Mouse (Mus musculus) liver, embryonic 16.5 days (tissue): ENCODE data around the gene Uqcr10. TPM values are rescaled to one million over a fixed set of nuclear protein-coding genes. Genes with fewer than 3 reads are reported as not detected.

Source experiments
- ATAC-seq: fragments of 200-750 bp; cut with Nextera tagmentation; 2 replicates; pipeline ENCODE4 v1.8.0; 2017; ENCODE audit warnings: low read depth, mild to moderate bottlenecking, moderate number of reproducible peaks, moderate library complexity
- H3K27ac ChIP-seq: fragments of 300-500 bp; sonication (generic); 2 replicates; pipeline ENCODE4 v1.5.1; 2014; ENCODE audit warnings: mild to moderate bottlenecking, low read length
- H3K27me3 ChIP-seq: fragments of 300-500 bp; sonication (generic); 2 replicates; pipeline ENCODE4 v1.6.1; 2014; ENCODE audit warnings: low read depth, low read length, mixed read lengths; ENCODE audit not compliant: control insufficient read depth, insufficient read depth
- H3K36me3 ChIP-seq: fragments of 300-500 bp; sonication (generic); 2 replicates; pipeline ENCODE4 v1.6.1; 2014; ENCODE audit warnings: mild to moderate bottlenecking; ENCODE audit not compliant: control insufficient read depth, insufficient read depth
- H3K4me1 ChIP-seq: fragments of 300-500 bp; sonication (generic); 2 replicates; pipeline ENCODE4 v1.6.1; 2014; ENCODE audit warnings: low read depth, low read length, mixed read lengths; ENCODE audit not compliant: control insufficient read depth
- H3K4me2 ChIP-seq: fragments of 300-500 bp; sonication (generic); 2 replicates; pipeline ENCODE4 v1.6.1; 2014; ENCODE audit warnings: low read depth, low read length, mixed read lengths
- H3K4me3 ChIP-seq: fragments of 300-500 bp; sonication (generic); 2 replicates; pipeline ENCODE4 v1.5.1; 2014; ENCODE audit warnings: low read depth, mild to moderate bottlenecking, low read length
- H3K9ac ChIP-seq: fragments of 300-500 bp; sonication (generic); 2 replicates; pipeline ENCODE4 v1.6.1; 2014; ENCODE audit warnings: low read depth, low read length
- H3K9me3 ChIP-seq: fragments of 300-500 bp; sonication (generic); replicated peaks from 2 replicates; pipeline ENCODE4 v1.6.1; 2016; ENCODE audit warnings: low read length; ENCODE audit not compliant: control insufficient read depth
- WGBS: fragments of 180-500 bp; shearing (Covaris S2); extraction: QIAGEN DNeasy Blood & Tissue Kit; methylation state at CpG from one replicate; pipeline ENCODE4 v1.1.7; 2014; ENCODE audit not compliant: insufficient replicate concordance; 5-methylcytosine and 5-hydroxymethylcytosine counted together
- polyA plus RNA-seq: library from polyadenylated mRNA; unstranded; fragments of >200 nt; fragmentation: Nextera tagmentation; extraction: Ambion mirVana; gene quantifications from 2 replicates; pipeline ENCODE4 v1.2.1, GENCODE M21; 2015

The Uqcr10 gene
- 606 and 617 TPM in 2 replicates for polyA plus RNA-seq

DNA sequence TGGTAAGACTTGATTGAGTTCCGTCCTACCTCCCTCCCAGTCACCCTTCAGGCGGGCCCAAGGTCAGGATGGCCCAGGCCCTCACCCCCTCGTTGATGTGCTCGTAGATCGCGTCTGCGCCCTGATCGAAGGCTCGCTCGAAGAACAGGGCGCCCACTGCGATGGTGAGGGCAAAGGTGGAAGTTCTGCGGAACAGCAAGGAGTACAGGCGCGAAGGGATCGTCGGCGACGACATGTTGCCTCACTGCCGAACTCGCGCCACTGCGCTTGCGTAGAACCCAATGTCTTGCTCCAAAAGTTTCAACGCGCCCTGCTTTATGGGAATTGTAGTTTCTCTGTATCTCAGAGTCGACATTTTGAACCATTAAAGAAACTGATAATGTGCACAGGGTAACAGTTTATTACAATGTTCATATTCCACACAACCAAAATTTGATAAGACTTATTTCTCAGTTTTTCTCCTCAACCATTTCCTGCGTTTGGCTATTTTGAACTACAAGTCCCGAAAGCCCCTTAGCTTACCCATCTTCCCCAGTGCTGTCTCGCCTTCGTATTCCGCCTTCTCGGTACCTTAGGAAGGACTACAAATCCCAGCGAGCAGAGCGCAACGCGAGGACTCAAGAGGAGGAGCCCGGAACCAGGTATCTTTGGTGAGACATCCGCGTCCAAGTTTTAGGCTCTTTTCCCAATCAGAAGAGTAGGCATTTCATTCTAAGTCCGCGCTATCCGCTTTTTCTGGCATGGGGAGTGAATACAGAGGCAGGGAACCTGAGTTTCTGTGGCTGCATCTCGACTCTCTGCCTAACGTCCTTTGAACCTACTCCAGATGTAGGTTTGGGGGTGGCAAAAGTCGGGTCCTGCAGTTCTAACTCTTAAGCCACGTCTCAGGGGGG lies at the start of gene Uqcr10, which contains the start of gene Zmat5:
Gene Uqcr10, minus strand, starts transcription at position 271 of the 893 bp plus-strand sequence.
Gene Zmat5, plus strand, starts transcription at position 607 of the 893 bp plus-strand sequence.
- H3K4me2 ChIP-seq, result peak within 1 kb of the TSS; percentile 74
- peak; percentile 98 for ATAC-seq
- WGBS, result under 1% methylated on average over 47 of the region's 47 CpGs

DNA sequence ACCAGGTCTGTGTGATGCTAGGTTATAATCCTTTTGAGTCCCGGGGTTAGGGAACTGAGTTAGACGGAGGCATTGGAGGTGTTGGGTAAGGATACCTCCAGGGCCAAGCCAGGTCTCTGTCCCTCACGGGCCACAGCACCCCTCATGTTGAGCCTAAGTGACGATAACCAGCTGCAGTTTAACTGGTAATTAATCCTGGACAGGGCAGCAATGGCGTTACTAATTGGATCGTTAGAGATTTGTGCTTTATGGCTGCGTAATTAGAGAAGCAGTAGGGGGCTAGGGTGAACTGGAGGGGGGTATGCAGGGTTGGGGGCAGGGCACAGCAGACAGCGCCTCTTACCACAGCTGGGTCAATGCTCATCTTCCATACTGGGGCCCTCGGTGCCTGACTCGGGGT lies 48.7 kb upstream of the Uqcr10 start:
- 42% methylated on average over 10 of the region's 10 CpGs for WGBS
- Histone ChIP-seq H3K4me1 (no peaks in the 10 kb centered on the region), H3K27ac (no peak overlapping the region), H3K9me3 (no peaks in the 10 kb centered on the region; the same call in 1 of the 2 replicates), H3K36me3 (no peaks in the 10 kb centered on the region), H3K27me3 (peaks cover 22% of the 10 kb centered on the region), H3K4me2 (no peak overlapping the region), H3K4me3 (no peak overlapping the region), H3K9ac (no peak overlapping the region)
- no peak for ATAC-seq

More for the DNA sequence above, at the start of gene Uqcr10, which contains the start of gene Zmat5:
- H3K9ac ChIP-seq, result peak within 1 kb of the TSS; percentile 87
- H3K36me3 ChIP-seq, result peaks cover 7% of the 10 kb centered on the region
- H3K9me3 ChIP-seq, result no peaks in the 10 kb centered on the region
- peak within 1 kb of the TSS; percentile 83 for H3K27ac ChIP-seq
- H3K4me1 ChIP-seq, result peaks cover 9% of the 10 kb centered on the region
- H3K27me3 ChIP-seq, result no peaks in the 10 kb centered on the region
- H3K4me3 ChIP-seq, result peak within 1 kb of the TSS; percentile 80

DNA sequence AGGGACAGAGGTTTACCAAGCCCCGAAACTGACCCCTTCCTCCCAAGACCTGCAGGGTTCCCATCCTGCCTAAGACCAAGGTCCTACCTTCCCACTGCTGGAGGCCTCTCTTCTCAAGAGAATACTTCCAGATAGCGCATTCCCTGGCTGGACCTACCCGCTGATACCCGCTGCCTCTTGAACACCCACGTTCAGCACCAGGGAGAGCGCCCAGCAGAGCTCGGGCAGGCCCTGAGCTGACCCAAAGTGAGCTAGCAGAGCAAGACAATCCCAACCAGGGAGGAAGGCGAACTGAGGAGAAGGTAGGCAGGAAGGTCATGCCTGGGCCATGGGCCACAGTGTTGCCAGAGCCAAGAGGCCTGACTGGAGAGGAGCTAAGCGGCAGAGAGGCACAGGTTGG lies 46.1 kb upstream of the Uqcr10 start:
- Histone ChIP-seq H3K4me1 (no peaks in the 10 kb centered on the region; the same call in 1 of the 2 replicates), H3K4me2 (no peak overlapping the region), H3K9ac (no peak overlapping the region), H3K27ac (no peak overlapping the region), H3K9me3 (no peaks in the 10 kb centered on the region; the same call in 1 of the 2 replicates), H3K4me3 (no peak overlapping the region), H3K36me3 (no peaks in the 10 kb centered on the region), H3K27me3 (peaks cover 48% of the 10 kb centered on the region)
- ATAC-seq, result no peak
- 6% methylated on average over 9 of the region's 9 CpGs for WGBS

DNA sequence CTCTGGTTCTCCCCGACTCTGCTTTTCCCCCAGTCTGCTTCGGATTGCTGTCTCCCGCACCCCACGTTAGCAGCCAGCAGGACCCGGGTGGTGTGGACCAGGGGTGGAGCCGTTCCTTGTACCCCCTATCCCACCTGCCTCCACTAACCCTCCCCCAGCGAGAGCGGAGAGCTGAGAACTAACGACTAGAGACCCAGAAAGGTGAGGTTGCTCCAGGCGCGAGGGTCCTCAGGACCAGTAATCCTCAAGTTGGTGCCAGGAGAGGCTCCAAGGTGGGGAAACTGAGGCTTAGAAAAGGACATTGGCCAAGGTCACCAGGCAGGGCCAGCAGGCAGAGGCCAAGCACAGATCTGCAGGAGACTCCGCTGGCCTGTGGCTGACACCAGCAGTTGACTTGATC lies 43.1 kb upstream of the Uqcr10 start:
- Histone ChIP-seq H3K27me3 (peaks cover 70% of the 10 kb centered on the region), H3K4me3 (peak overlapping the region; percentile 45), H3K9me3 (no peaks in the 10 kb centered on the region), H3K36me3 (no peaks in the 10 kb centered on the region), H3K27ac (no peak overlapping the region), H3K9ac (no peak overlapping the region), H3K4me1 (no peaks in the 10 kb centered on the region; the same call in 1 of the 2 replicates), H3K4me2 (peak overlapping the region; percentile 58; the same call in 1 of the 2 replicates)
- WGBS, result 5% methylated on average over 12 of the region's 12 CpGs
- ATAC-seq, result no peak

DNA sequence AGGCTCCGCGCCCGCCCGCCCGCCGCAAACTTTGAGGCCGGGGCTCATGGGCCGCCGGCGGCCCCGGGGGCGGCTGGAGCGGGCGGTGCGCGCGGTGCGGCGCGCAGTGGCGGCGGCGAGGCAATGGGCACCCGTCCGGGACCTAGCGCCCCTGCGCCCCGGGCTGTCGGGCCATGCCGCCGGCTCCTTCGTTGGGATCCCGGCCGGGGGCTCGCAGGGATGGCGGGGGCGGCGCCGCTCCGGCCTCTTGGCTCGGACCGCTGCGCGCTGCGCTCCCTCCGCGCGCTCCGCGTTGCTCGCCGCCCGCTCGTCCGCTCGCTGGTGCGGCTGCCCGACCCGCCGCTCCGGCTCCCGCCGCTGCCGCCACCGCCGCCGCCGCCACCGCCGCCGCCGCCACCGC lies 42.6 kb upstream of the Uqcr10 start, which contains the start of gene Cabp7:
Gene Cabp7, minus strand, starts transcription at position 46 of the 400 bp plus-strand sequence.
- ATAC-seq, result no peak
- 0% methylated on average over 24 of the region's 73 CpGs for WGBS
- H3K27ac ChIP-seq, result no peak within 1 kb of the TSS
- no peaks in the 10 kb centered on the region for H3K9me3 ChIP-seq
- H3K36me3 ChIP-seq, result no peaks in the 10 kb centered on the region
- no peak within 1 kb of the TSS for H3K9ac ChIP-seq
- peak within 1 kb of the TSS; percentile 45 for H3K4me3 ChIP-seq
- H3K4me2 ChIP-seq, result peak within 1 kb of the TSS; percentile 58
- H3K27me3 ChIP-seq, result peaks cover 70% of the 10 kb centered on the region
- H3K4me1 ChIP-seq, result no peaks in the 10 kb centered on the region; the same call in 1 of the 2 replicates

DNA sequence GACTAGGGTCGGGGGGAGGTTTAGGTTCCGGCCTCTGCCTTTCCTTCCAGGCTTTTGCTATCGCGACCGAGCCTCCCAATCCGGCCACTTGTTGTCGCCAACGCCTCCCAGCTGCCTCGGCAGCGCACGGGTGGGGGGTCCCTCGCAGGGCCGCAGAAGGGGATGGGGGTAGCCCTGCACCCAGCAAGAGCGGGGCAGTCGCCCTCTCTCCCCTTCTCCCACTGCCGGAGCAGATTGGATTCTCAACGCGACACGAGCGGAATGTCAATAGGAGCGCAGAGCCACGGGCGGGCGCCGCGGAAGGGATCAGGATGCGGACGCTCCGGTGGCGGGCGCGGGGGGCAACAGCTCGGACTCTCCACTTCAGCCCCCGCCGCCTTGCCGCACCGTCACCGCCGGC lies 41.8 kb upstream of the Uqcr10 start:
- Histone ChIP-seq H3K27ac (no peak overlapping the region), H3K36me3 (no peaks in the 10 kb centered on the region), H3K9ac (no peak overlapping the region), H3K4me2 (peak overlapping the region; percentile 58), H3K27me3 (peaks cover 70% of the 10 kb centered on the region), H3K4me1 (no peaks in the 10 kb centered on the region; the same call in 1 of the 2 replicates), H3K9me3 (no peaks in the 10 kb centered on the region), H3K4me3 (peak overlapping the region; percentile 45)
- WGBS, result under 1% methylated on average over 39 of the region's 39 CpGs
- no peak for ATAC-seq

DNA sequence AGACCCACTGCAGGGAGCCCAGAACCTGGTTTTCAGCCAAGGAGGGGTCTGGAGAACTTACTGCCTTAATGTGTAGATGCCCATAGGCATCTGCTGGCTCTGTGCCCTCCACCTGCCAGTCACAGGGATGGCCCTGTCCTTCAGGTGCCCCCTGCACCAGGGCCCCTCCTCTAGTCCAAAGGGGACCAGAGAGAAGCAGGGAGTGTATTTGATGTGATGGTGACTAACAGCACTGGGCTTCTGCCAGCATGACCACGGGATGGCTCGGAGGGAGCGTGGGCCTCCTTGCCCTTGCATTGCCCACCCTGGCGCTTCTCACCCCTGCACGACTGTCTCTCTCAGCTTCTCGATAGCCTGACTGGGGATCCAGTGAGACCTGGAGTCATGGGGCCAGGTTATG lies 40.5 kb upstream of the Uqcr10 start:
- no peak for ATAC-seq
- H3K27ac ChIP-seq, result no peak overlapping the region
- no peaks in the 10 kb centered on the region for H3K36me3 ChIP-seq
- no peak overlapping the region for H3K4me3 ChIP-seq
- no peak overlapping the region for H3K4me2 ChIP-seq
- peaks cover 66% of the 10 kb centered on the region for H3K27me3 ChIP-seq
- no peaks in the 10 kb centered on the region; the same call in 1 of the 2 replicates for H3K4me1 ChIP-seq
- no peak overlapping the region for H3K9ac ChIP-seq
- H3K9me3 ChIP-seq, result no peaks in the 10 kb centered on the region
- WGBS, result 56% methylated on average over 6 of the region's 6 CpGs

DNA sequence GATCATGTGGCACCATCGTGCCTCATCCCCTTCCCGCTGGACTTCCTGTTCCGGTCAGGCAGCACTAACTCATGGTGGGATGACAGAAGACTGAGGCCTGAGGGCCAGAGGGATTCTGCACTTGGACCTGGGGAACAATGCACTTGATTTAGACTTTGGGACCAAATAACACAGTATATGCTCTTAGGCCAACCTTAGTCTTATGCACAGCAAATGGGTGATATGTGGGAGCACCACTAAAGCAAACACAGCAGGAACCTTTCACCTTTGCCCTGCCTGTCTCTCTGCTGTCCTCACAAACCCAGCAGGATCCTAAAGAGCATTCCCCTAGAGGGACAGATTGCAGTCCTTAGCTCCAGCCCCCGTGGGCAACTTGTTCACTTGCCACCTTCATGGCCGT lies 36.6 kb upstream of the Uqcr10 start:
- H3K4me1 ChIP-seq, result no peaks in the 10 kb centered on the region
- H3K27me3 ChIP-seq, result peaks cover 27% of the 10 kb centered on the region
- H3K4me3 ChIP-seq, result no peak overlapping the region
- H3K27ac ChIP-seq, result no peak overlapping the region
- no peaks in the 10 kb centered on the region for H3K36me3 ChIP-seq
- no peak overlapping the region for H3K4me2 ChIP-seq
- H3K9me3 ChIP-seq, result no peaks in the 10 kb centered on the region
- no peak overlapping the region for H3K9ac ChIP-seq
- peak; percentile 68 for ATAC-seq
- 41% methylated on average over 5 of the region's 5 CpGs for WGBS

DNA sequence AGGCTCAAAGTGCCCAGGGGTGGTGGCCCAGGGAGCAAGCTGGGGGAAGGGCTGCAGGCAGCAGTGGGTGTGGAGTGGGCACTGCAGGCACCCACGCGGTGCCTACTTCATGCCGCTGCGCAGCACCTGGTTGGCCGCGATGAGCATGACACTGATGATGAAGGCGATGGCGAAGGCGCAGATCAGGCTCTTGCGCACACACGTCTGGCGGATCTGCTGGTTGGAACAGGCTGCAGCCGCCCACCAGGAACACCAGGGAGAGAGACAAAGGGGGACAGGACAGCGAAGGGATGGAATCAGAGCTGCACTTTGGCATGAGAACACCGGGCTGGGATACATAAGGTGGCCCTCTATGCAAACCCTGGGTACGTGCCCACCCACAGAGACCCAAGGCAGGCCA lies 34.6 kb upstream of the Uqcr10 start:
- ATAC-seq, result no peak
- H3K4me3 ChIP-seq, result no peak overlapping the region
- H3K27me3 ChIP-seq, result peaks cover 7% of the 10 kb centered on the region; the same call in 1 of the 2 replicates
- H3K9ac ChIP-seq, result no peak overlapping the region
- no peaks in the 10 kb centered on the region for H3K36me3 ChIP-seq
- no peaks in the 10 kb centered on the region for H3K4me1 ChIP-seq
- H3K27ac ChIP-seq, result no peak overlapping the region
- 84% methylated on average over 16 of the region's 16 CpGs for WGBS
- no peaks in the 10 kb centered on the region for H3K9me3 ChIP-seq
- H3K4me2 ChIP-seq, result no peak overlapping the region
